Mouse (Mus musculus) liver, postnatal 0 days (tissue): ENCODE data around the gene Hist2h2be.

Experiments
- CTCF ChIP-seq: sonication (generic); IDR thresholded peaks from 2 replicates; pipeline ENCODE4 v1.5.1; 2016; ENCODE audit warnings: antibody characterized with exemption, low read depth
- EP300 ChIP-seq: IDR thresholded peaks from 2 replicates; pipeline ENCODE4 v1.6.1; 2016; ENCODE audit warnings: antibody characterized with exemption, low read depth, mild to moderate bottlenecking

- TF ChIP-seq CTCF = no peak
- TF ChIP-seq EP300 = no peak; the same call in 1 of the 2 replicates
Observed at GRCm38 (mm10) chr3:96247356-96248140, 26.6 kb downstream of the Hist2h2be start.
